Mouse (Mus musculus) embryonic facial prominence, embryonic 12.5 days (tissue): ENCODE measurements at regions not wholly inside any gene's neighbourhood (a gene's known extent, or its start where the extent isn't known, plus 50 kb on each side); places are given as distances from the start of the nearest gene placed in this dataset.

Experiments
- ATAC-seq: fragments of 200-750 bp; cut with Nextera tagmentation; 2 replicates; pipeline ENCODE4 v1.8.0; 2017; ENCODE audit not compliant: insufficient number of reproducible peaks, insufficient read depth, low FRiP score, low TSS enrichment
- H3K27ac ChIP-seq: fragments of 300-500 bp; sonication (generic); 2 replicates; pipeline ENCODE4 v1.5.1; 2016; ENCODE audit warnings: mild to moderate bottlenecking
- H3K27me3 ChIP-seq: fragments of 300-500 bp; sonication (generic); 2 replicates; pipeline ENCODE4 v1.6.1; 2016; ENCODE audit warnings: mild to moderate bottlenecking, moderate library complexity
- H3K36me3 ChIP-seq: fragments of 300-500 bp; sonication (generic); 2 replicates; pipeline ENCODE4 v1.6.1; 2016; ENCODE audit warnings: mild to moderate bottlenecking
- H3K4me1 ChIP-seq: fragments of 300-500 bp; sonication (generic); 2 replicates; pipeline ENCODE4 v1.6.1; 2016
- H3K4me2 ChIP-seq: fragments of 300-500 bp; sonication (generic); replicated peaks from 2 replicates; pipeline ENCODE4 v1.6.1; 2016; ENCODE audit warnings: mild to moderate bottlenecking, moderate library complexity
- H3K4me3 ChIP-seq: fragments of 300-500 bp; sonication (generic); 2 replicates; pipeline ENCODE4 v1.5.1; 2016; ENCODE audit warnings: mild to moderate bottlenecking
- H3K9ac ChIP-seq: fragments of 300-500 bp; sonication (generic); 2 replicates; pipeline ENCODE4 v1.6.1; 2016; ENCODE audit warnings: mild to moderate bottlenecking, moderate library complexity
- H3K9me3 ChIP-seq: fragments of 300-500 bp; sonication (generic); 2 replicates; pipeline ENCODE4 v1.6.1; 2016; ENCODE audit warnings: mild to moderate bottlenecking, moderate library complexity
- WGBS: fragments of 180-500 bp; shearing (Covaris S2); methylation state at CpG from one replicate; pipeline ENCODE4 v1.1.7; 2016; 5-methylcytosine and 5-hydroxymethylcytosine counted together

GRCm38 (mm10) chr3:79996803-79997202 is 112.5 kb downstream of the Fam198b start:
- Histone ChIP-seq H3K4me1 (no peaks in the 10 kb centered on the region), H3K9me3 (no peaks in the 10 kb centered on the region), H3K9ac (no peak overlapping the region), H3K4me3 (no peak overlapping the region), H3K4me2 (no peak overlapping the region), H3K27me3 (no peaks in the 10 kb centered on the region), H3K27ac (no peak overlapping the region), H3K36me3 (no peaks in the 10 kb centered on the region)
- no peak for ATAC-seq
- WGBS, result 70% methylated on average over 3 of the region's 3 CpGs

GRCm38 (mm10) chr3:80002335-80002734 is 118.0 kb downstream of the Fam198b start:
- ATAC-seq, result no peak

GRCm38 (mm10) chr3:80003300-80004090 is 119.2 kb downstream of the Fam198b start:
- H3K4me1 ChIP-seq, result no peaks in the 10 kb centered on the region

More at GRCm38 (mm10) chr3:80002335-80002734, 118.0 kb downstream of the Fam198b start:
- H3K36me3 ChIP-seq, result no peaks in the 10 kb centered on the region
- H3K9me3 ChIP-seq, result no peaks in the 10 kb centered on the region
- no peak overlapping the region for H3K9ac ChIP-seq
- no peaks in the 10 kb centered on the region for H3K4me1 ChIP-seq
- no peak overlapping the region for H3K4me3 ChIP-seq
- no peaks in the 10 kb centered on the region for H3K27me3 ChIP-seq
- WGBS, result 83% methylated on average over 6 of the region's 6 CpGs
- H3K27ac ChIP-seq, result no peak overlapping the region
- no peak overlapping the region for H3K4me2 ChIP-seq

GRCm38 (mm10) chr3:80004556-80004955 is 120.2 kb downstream of the Fam198b start:
- Histone ChIP-seq H3K9ac (no peak overlapping the region), H3K4me2 (no peak overlapping the region), H3K36me3 (no peaks in the 10 kb centered on the region), H3K4me3 (no peak overlapping the region), H3K27me3 (no peaks in the 10 kb centered on the region), H3K4me1 (no peaks in the 10 kb centered on the region), H3K9me3 (no peaks in the 10 kb centered on the region), H3K27ac (no peak overlapping the region)
- 76% methylated on average over 3 of the region's 3 CpGs for WGBS
- no peak for ATAC-seq

More at GRCm38 (mm10) chr3:80003300-80004090, 119.2 kb downstream of the Fam198b start:
- no peak overlapping the region for H3K9ac ChIP-seq
- H3K27ac ChIP-seq, result no peak overlapping the region
- no peak overlapping the region for H3K4me2 ChIP-seq
- no peaks in the 10 kb centered on the region for H3K36me3 ChIP-seq
- no peak overlapping the region for H3K4me3 ChIP-seq
- 53% methylated on average over 5 of the region's 5 CpGs for WGBS
- H3K27me3 ChIP-seq, result no peaks in the 10 kb centered on the region
- ATAC-seq, result no peak
- H3K9me3 ChIP-seq, result no peaks in the 10 kb centered on the region

GRCm38 (mm10) chr3:80004966-80005365 is 120.6 kb downstream of the Fam198b start:
- H3K27ac ChIP-seq, result no peak overlapping the region
- no peaks in the 10 kb centered on the region for H3K36me3 ChIP-seq
- no peak overlapping the region for H3K4me3 ChIP-seq
- no peak overlapping the region for H3K9ac ChIP-seq
- no peaks in the 10 kb centered on the region for H3K9me3 ChIP-seq
- H3K27me3 ChIP-seq, result no peaks in the 10 kb centered on the region
- H3K4me1 ChIP-seq, result no peaks in the 10 kb centered on the region
- WGBS, result 47% methylated on average over 3 of the region's 3 CpGs
- no peak for ATAC-seq
- no peak overlapping the region for H3K4me2 ChIP-seq

GRCm38 (mm10) chr3:80005371-80005770 is 121.0 kb downstream of the Fam198b start:
- no peaks in the 10 kb centered on the region for H3K27me3 ChIP-seq
- 88% methylated on average over 5 of the region's 5 CpGs for WGBS
- H3K4me3 ChIP-seq, result no peak overlapping the region
- no peak overlapping the region for H3K27ac ChIP-seq
- no peak overlapping the region for H3K9ac ChIP-seq
- no peaks in the 10 kb centered on the region for H3K9me3 ChIP-seq
- no peak for ATAC-seq
- no peak overlapping the region for H3K4me2 ChIP-seq
- H3K36me3 ChIP-seq, result no peaks in the 10 kb centered on the region
- H3K4me1 ChIP-seq, result no peaks in the 10 kb centered on the region

- H3K4me1 ChIP-seq, result no peaks in the 10 kb centered on the region
- no peaks in the 10 kb centered on the region for H3K9me3 ChIP-seq
- no peak for ATAC-seq
- no peak overlapping the region for H3K4me2 ChIP-seq
- no peak overlapping the region for H3K27ac ChIP-seq
- WGBS, result 83% methylated on average over 5 of the region's 5 CpGs
- H3K9ac ChIP-seq, result no peak overlapping the region
- no peak overlapping the region for H3K4me3 ChIP-seq
- H3K36me3 ChIP-seq, result no peaks in the 10 kb centered on the region
- H3K27me3 ChIP-seq, result no peaks in the 10 kb centered on the region
Measured at GRCm38 (mm10) chr3:80006263-80006662, 121.9 kb downstream of the Fam198b start.

GRCm38 (mm10) chr3:80007006-80007405 is 122.7 kb downstream of the Fam198b start:
- Histone ChIP-seq H3K27ac (no peak overlapping the region), H3K4me2 (no peak overlapping the region), H3K36me3 (no peaks in the 10 kb centered on the region), H3K4me1 (no peaks in the 10 kb centered on the region), H3K9ac (no peak overlapping the region), H3K27me3 (no peaks in the 10 kb centered on the region), H3K9me3 (no peaks in the 10 kb centered on the region), H3K4me3 (no peak overlapping the region)
- ATAC-seq, result no peak
- WGBS, result 73% methylated on average over 4 of the region's 4 CpGs

- 93% methylated on average over 1 of the region's 1 CpGs for WGBS
Measured at GRCm38 (mm10) chr3:80009275-80009674, 124.9 kb downstream of the Fam198b start.

GRCm38 (mm10) chr3:80025795-80026194 is 141.5 kb downstream of the Fam198b start:
- no peaks in the 10 kb centered on the region for H3K9me3 ChIP-seq
- H3K27me3 ChIP-seq, result no peaks in the 10 kb centered on the region
- no peaks in the 10 kb centered on the region for H3K4me1 ChIP-seq
- 73% methylated on average over 1 of the region's 1 CpGs for WGBS
- no peak overlapping the region for H3K4me3 ChIP-seq
- no peak overlapping the region for H3K27ac ChIP-seq
- ATAC-seq, result no peak
- H3K9ac ChIP-seq, result no peak overlapping the region
- no peaks in the 10 kb centered on the region for H3K36me3 ChIP-seq
- no peak overlapping the region for H3K4me2 ChIP-seq

More at GRCm38 (mm10) chr3:80009275-80009674, 124.9 kb downstream of the Fam198b start:
- no peak for ATAC-seq
- Histone ChIP-seq H3K27me3 (no peaks in the 10 kb centered on the region), H3K4me1 (no peaks in the 10 kb centered on the region), H3K4me2 (no peak overlapping the region), H3K27ac (no peak overlapping the region), H3K4me3 (no peak overlapping the region), H3K9me3 (no peaks in the 10 kb centered on the region), H3K9ac (no peak overlapping the region), H3K36me3 (no peaks in the 10 kb centered on the region)

GRCm38 (mm10) chr3:80033071-80033470 is 148.7 kb downstream of the Fam198b start:
- Histone ChIP-seq H3K27ac (no peak overlapping the region), H3K4me1 (no peaks in the 10 kb centered on the region), H3K9ac (no peak overlapping the region), H3K9me3 (no peaks in the 10 kb centered on the region), H3K36me3 (no peaks in the 10 kb centered on the region), H3K4me2 (no peak overlapping the region), H3K4me3 (no peak overlapping the region), H3K27me3 (no peaks in the 10 kb centered on the region)
- 66% methylated on average over 3 of the region's 3 CpGs for WGBS
- no peak for ATAC-seq

- no peak for ATAC-seq
- H3K4me3 ChIP-seq, result no peak overlapping the region
- H3K9ac ChIP-seq, result no peak overlapping the region
- no peaks in the 10 kb centered on the region for H3K27me3 ChIP-seq
- H3K9me3 ChIP-seq, result no peaks in the 10 kb centered on the region
- H3K4me1 ChIP-seq, result no peaks in the 10 kb centered on the region
- no peaks in the 10 kb centered on the region for H3K36me3 ChIP-seq
- no peak overlapping the region for H3K4me2 ChIP-seq
- 70% methylated on average over 11 of the region's 11 CpGs for WGBS
- no peak overlapping the region for H3K27ac ChIP-seq
Measured at GRCm38 (mm10) chr3:80038553-80039129, 154.3 kb downstream of the Fam198b start.
